Mouse (Mus musculus) forebrain, embryonic 11.5 days (tissue): ENCODE data around the gene Drosha. TPM values are rescaled to one million over a fixed set of nuclear protein-coding genes. Genes with fewer than 3 reads are reported as not detected.

Source experiments
- ATAC-seq: fragments of 200-750 bp; cut with Nextera tagmentation; replicated peaks from 2 replicates; pipeline ENCODE4 v1.8.0; 2017; ENCODE audit warnings: moderate TSS enrichment; ENCODE audit not compliant: low FRiP score
- DNase-seq: peaks from one replicate; pipeline ENCODE4 v3.0.0-alpha.2; 2017; ENCODE audit warnings: low spot score
- H3K27ac ChIP-seq: fragments of 300-500 bp; sonication (generic); 2 replicates; pipeline ENCODE4 v1.5.1; 2014; ENCODE audit warnings: low read depth, low read length
- H3K27me3 ChIP-seq: fragments of 300-500 bp; sonication (generic); 2 replicates; pipeline ENCODE4 v1.6.1; 2014; ENCODE audit warnings: mild to moderate bottlenecking, low read length, mixed read lengths; ENCODE audit not compliant: control insufficient read depth, insufficient read depth
- H3K36me3 ChIP-seq: fragments of 300-500 bp; sonication (generic); 2 replicates; pipeline ENCODE4 v1.6.1; 2014; ENCODE audit warnings: mild to moderate bottlenecking, low read length, moderate library complexity, mixed read lengths; ENCODE audit not compliant: control insufficient read depth, insufficient read depth
- H3K4me1 ChIP-seq: fragments of 300-500 bp; sonication (generic); replicated peaks from 2 replicates; pipeline ENCODE4 v1.6.1; 2014; ENCODE audit warnings: low read length, mixed read lengths; ENCODE audit not compliant: control insufficient read depth, insufficient read depth
- H3K4me2 ChIP-seq: fragments of 300-500 bp; sonication (generic); 2 replicates; pipeline ENCODE4 v1.6.1; 2014; ENCODE audit warnings: low read depth, mild to moderate bottlenecking, low read length, moderate library complexity, mixed read lengths; ENCODE audit not compliant: severe bottlenecking
- H3K4me3 ChIP-seq: fragments of 300-500 bp; sonication (generic); 2 replicates; pipeline ENCODE4 v1.5.1; 2014; ENCODE audit warnings: low read depth, low read length
- H3K9ac ChIP-seq: fragments of 300-500 bp; sonication (generic); 2 replicates; pipeline ENCODE4 v1.6.1; 2014; ENCODE audit warnings: low read length
- H3K9me3 ChIP-seq: fragments of 300-500 bp; sonication (generic); 2 replicates; pipeline ENCODE4 v1.6.1; 2016; ENCODE audit warnings: low read length, mixed read lengths; ENCODE audit not compliant: control insufficient read depth
- WGBS: fragments of 180-500 bp; shearing (Covaris S2); extraction: QIAGEN DNeasy Blood & Tissue Kit; methylation state at CpG from one replicate; pipeline ENCODE4 v1.1.7; 2014; 5-methylcytosine and 5-hydroxymethylcytosine counted together
- polyA plus RNA-seq: library from polyadenylated mRNA; unstranded; fragments of >200 nt; fragmentation: Nextera tagmentation; extraction: Ambion mirVana; gene quantifications from 2 replicates; pipeline ENCODE4 v1.2.1, GENCODE M21; 2014

The Drosha gene
- polyA plus RNA-seq, 1 experiment from 2014 or later: 90.2 TPM

GRCm38 (mm10) chr15:12862061-12862460 lies 37.4 kb downstream of the Drosha start:
- no peaks in the 10 kb centered on the region for H3K4me1 ChIP-seq
- no peaks in the 10 kb centered on the region for H3K9me3 ChIP-seq
- H3K4me2 ChIP-seq: no peak overlapping the region
- WGBS: 87% methylated on average over 3 of the region's 3 CpGs
- no peaks in the 10 kb centered on the region for H3K27me3 ChIP-seq
- H3K36me3 ChIP-seq: no peaks in the 10 kb centered on the region; the same call in none of the 2 replicates
- DNase-seq (no peak), ATAC-seq (no peak)
- H3K9ac ChIP-seq: no peak overlapping the region
- H3K4me3 ChIP-seq: no peak overlapping the region
- H3K27ac ChIP-seq: no peak overlapping the region

GRCm38 (mm10) chr15:12863669-12864068 lies 39.1 kb downstream of the Drosha start:
- WGBS: 86% methylated on average over 1 of the region's 1 CpGs
- DNase-seq (no peak), ATAC-seq (no peak)
- no peak overlapping the region for H3K4me3 ChIP-seq
- H3K27me3 ChIP-seq: no peaks in the 10 kb centered on the region
- no peak overlapping the region for H3K9ac ChIP-seq
- no peaks in the 10 kb centered on the region for H3K9me3 ChIP-seq
- H3K36me3 ChIP-seq: no peaks in the 10 kb centered on the region; the same call in none of the 2 replicates
- no peak overlapping the region for H3K4me2 ChIP-seq
- H3K4me1 ChIP-seq: no peaks in the 10 kb centered on the region
- no peak overlapping the region for H3K27ac ChIP-seq

- H3K27me3 ChIP-seq: no peaks in the 10 kb centered on the region
- ATAC-seq (no peak), DNase-seq (no peak)
- no peak overlapping the region for H3K4me2 ChIP-seq
- no peaks in the 10 kb centered on the region; the same call in 1 of the 2 replicates for H3K4me1 ChIP-seq
- no peak overlapping the region for H3K9ac ChIP-seq
- no peaks in the 10 kb centered on the region; the same call in 1 of the 2 replicates for H3K36me3 ChIP-seq
- no peak overlapping the region for H3K27ac ChIP-seq
- no peak overlapping the region for H3K4me3 ChIP-seq
- 90% methylated on average over 7 of the region's 7 CpGs for WGBS
- no peaks in the 10 kb centered on the region for H3K9me3 ChIP-seq
These were observed 41.1 kb downstream of the Drosha start for GRCm38 (mm10) chr15:12865595-12866314.

- Histone ChIP-seq H3K4me2 (no peak overlapping the region), H3K27me3 (no peaks in the 10 kb centered on the region), H3K4me3 (no peak overlapping the region), H3K36me3 (no peaks in the 10 kb centered on the region; the same call in 1 of the 2 replicates), H3K4me1 (no peaks in the 10 kb centered on the region; the same call in 1 of the 2 replicates), H3K9me3 (no peaks in the 10 kb centered on the region), H3K27ac (no peak overlapping the region), H3K9ac (no peak overlapping the region)
- ATAC-seq (no peak), DNase-seq (no peak)
- WGBS: 89% methylated on average over 8 of the region's 8 CpGs
These were observed 42.7 kb downstream of the Drosha start for GRCm38 (mm10) chr15:12867269-12867668.

GRCm38 (mm10) chr15:12875442-12876176 lies 51.0 kb downstream of the Drosha start:
- H3K27me3 ChIP-seq: no peaks in the 10 kb centered on the region
- WGBS: 91% methylated on average over 18 of the region's 18 CpGs
- no peak overlapping the region for H3K4me2 ChIP-seq
- ATAC-seq: no peak
- H3K4me1 ChIP-seq: no peaks in the 10 kb centered on the region
- H3K36me3 ChIP-seq: no peaks in the 10 kb centered on the region; the same call in 1 of the 2 replicates
- no peak overlapping the region for H3K9ac ChIP-seq
- no peak overlapping the region for H3K27ac ChIP-seq
- no peaks in the 10 kb centered on the region for H3K9me3 ChIP-seq
- DNase-seq: no peak
- H3K4me3 ChIP-seq: no peak overlapping the region

GRCm38 (mm10) chr15:12876266-12876665 lies 51.7 kb downstream of the Drosha start:
- WGBS: 95% methylated on average over 2 of the region's 2 CpGs
- no peaks in the 10 kb centered on the region for H3K9me3 ChIP-seq
- H3K4me3 ChIP-seq: no peak overlapping the region
- H3K4me2 ChIP-seq: no peak overlapping the region
- no peak for ATAC-seq
- no peak overlapping the region for H3K9ac ChIP-seq
- no peaks in the 10 kb centered on the region for H3K4me1 ChIP-seq
- no peaks in the 10 kb centered on the region; the same call in 1 of the 2 replicates for H3K36me3 ChIP-seq
- no peak for DNase-seq
- no peak overlapping the region for H3K27ac ChIP-seq
- H3K27me3 ChIP-seq: no peaks in the 10 kb centered on the region

GRCm38 (mm10) chr15:12876881-12877280 lies 52.3 kb downstream of the Drosha start:
- DNase-seq: no peak
- H3K4me3 ChIP-seq: no peak overlapping the region
- no peaks in the 10 kb centered on the region for H3K27me3 ChIP-seq
- no peak overlapping the region for H3K4me2 ChIP-seq
- 94% methylated on average over 4 of the region's 4 CpGs for WGBS
- no peak overlapping the region for H3K27ac ChIP-seq
- H3K4me1 ChIP-seq: no peaks in the 10 kb centered on the region
- ATAC-seq: no peak
- H3K9ac ChIP-seq: no peak overlapping the region
- no peaks in the 10 kb centered on the region; the same call in 1 of the 2 replicates for H3K36me3 ChIP-seq
- no peaks in the 10 kb centered on the region for H3K9me3 ChIP-seq

- Histone ChIP-seq H3K4me2 (no peak overlapping the region), H3K27ac (no peak overlapping the region), H3K4me3 (no peak overlapping the region), H3K9me3 (no peaks in the 10 kb centered on the region), H3K27me3 (no peaks in the 10 kb centered on the region), H3K9ac (no peak overlapping the region), H3K36me3 (no peaks in the 10 kb centered on the region; the same call in 1 of the 2 replicates), H3K4me1 (no peaks in the 10 kb centered on the region)
- DNase-seq: no peak
- no peak for ATAC-seq
- WGBS: 89% methylated on average over 12 of the region's 12 CpGs
These were observed 53.3 kb downstream of the Drosha start for GRCm38 (mm10) chr15:12877934-12878333.
